ENCODE assay signal across 9 mouse cellular contexts in genomic region chr10:80301256-80302081, GRCm38 (mm10). TPM values are rescaled to one million over a fixed set of nuclear protein-coding genes. Genes with fewer than 3 reads are reported as not detected.
DNase-seq lines count a peak whose midpoint lies in the region; ATAC-seq and TF ChIP-seq lines count a peak whose summit lies in the region.
"Had no signal": no experiment of that assay in that cellular context is flagged by ENCODE, and none has a peak within 500 bp of the region (broad histone marks: within the 10 kb centered on the region; RNA-seq: fewer than 3 reads in every experiment).

No protein-coding gene starts in this region.

- intact Hi-C loops in heart, adult 2 months (cut with DNase I), result no loop called here
- intact Hi-C loops in heart, postnatal 10 days (cut with DNase I), result loop anchor here (10.0 kb wide), 1 partner anchor 233 kb away; the partner anchor contains the start of gene Atp8b3

- H3K9me3 ChIP-seq in hindbrain, embryonic 11.5 days (ENCODE audit: control insufficient read depth, low read length), result no peaks in the 10 kb centered on the region
- H3K9me3 ChIP-seq in midbrain, embryonic 15.5 days, result no peaks in the 10 kb centered on the region
- no peaks in the 10 kb centered on the region for H3K9me3 ChIP-seq in liver, postnatal 0 days (ENCODE audit: low read length)

- TF ChIP-seq EP300 in heart, adult 2 months (IDR thresholded peaks at IDR 0.05; ENCODE audit: insufficient read depth, low read depth, low read length), result no peak
- no peak for TF ChIP-seq EP300 in liver, postnatal 0 days (IDR thresholded peaks at IDR 0.05; ENCODE audit: low read depth)

- ATAC-seq in hindbrain, embryonic 11.5 days (ENCODE audit: low FRiP score), result peak; percentile 6; the same call in 1 of the 2 replicates
- ATAC-seq in midbrain, embryonic 15.5 days (replicated peaks), result no peak
- ATAC-seq in liver, postnatal 0 days, result no peak

- H3K36me3 ChIP-seq in heart, adult 2 months (ENCODE audit: control insufficient read depth, insufficient read depth, low read length), result no peaks in the 10 kb centered on the region
- peaks cover 5% of the 10 kb centered on the region for H3K36me3 ChIP-seq in hindbrain, embryonic 11.5 days (ENCODE audit: control insufficient read depth, insufficient read depth, low read length)
- H3K36me3 ChIP-seq in midbrain, embryonic 15.5 days (replicated peaks), result peaks cover 30% of the 10 kb centered on the region
- no peaks in the 10 kb centered on the region for H3K36me3 ChIP-seq in liver, postnatal 0 days (replicated peaks; ENCODE audit: insufficient read depth, low read length)

- H3K4me2 ChIP-seq in hindbrain, embryonic 11.5 days (replicated peaks; ENCODE audit: low read depth, low read length), result peak overlapping the region; percentile 63
- peak overlapping the region; percentile 98 for H3K4me2 ChIP-seq in midbrain, embryonic 15.5 days
- no peak overlapping the region for H3K4me2 ChIP-seq in liver, postnatal 0 days (ENCODE audit: low read depth, low read length)

- TF ChIP-seq CTCF in heart, adult 2 months (IDR thresholded peaks at IDR 0.05), result no peak
- TF ChIP-seq CTCF in cortical plate, adult 2 months (IDR thresholded peaks at IDR 0.05; ENCODE audit: extremely low read depth, insufficient read depth, low read length), result no peak
- no peak for TF ChIP-seq CTCF in liver, postnatal 0 days (IDR thresholded peaks at IDR 0.05; ENCODE audit: low read depth)

- H3K4me3 ChIP-seq in heart, adult 2 months, result no peak overlapping the region
- H3K4me3 ChIP-seq in cortical plate, adult 2 months (ENCODE audit: insufficient read depth, low read length), result peak overlapping the region; percentile 95
- peak overlapping the region; percentile 66 for H3K4me3 ChIP-seq in hindbrain, embryonic 11.5 days (ENCODE audit: low read depth, low read length)
- H3K4me3 ChIP-seq in midbrain, embryonic 15.5 days, result peak overlapping the region; percentile 67
- no peak overlapping the region for H3K4me3 ChIP-seq in liver, postnatal 0 days (ENCODE audit: low read depth, low read length)

- peaks cover 5% of the 10 kb centered on the region for H3K4me1 ChIP-seq in heart, adult 2 months (ENCODE audit: control insufficient read depth, insufficient read depth, low read length)
- peaks cover 15% of the 10 kb centered on the region for H3K4me1 ChIP-seq in cortical plate, adult 2 months (ENCODE audit: control insufficient read depth, insufficient read depth, low read length)
- H3K4me1 ChIP-seq in hindbrain, embryonic 11.5 days (replicated peaks; ENCODE audit: control insufficient read depth, insufficient read depth, low read length), result peaks cover 24% of the 10 kb centered on the region
- H3K4me1 ChIP-seq in midbrain, embryonic 15.5 days, result peaks cover 68% of the 10 kb centered on the region
- peaks cover 10% of the 10 kb centered on the region; the same call in 1 of the 2 replicates for H3K4me1 ChIP-seq in liver, postnatal 0 days (ENCODE audit: insufficient read depth)

- H3K27ac ChIP-seq in heart, adult 2 months, result peak overlapping the region; percentile 54
- H3K27ac ChIP-seq in cortical plate, adult 2 months (ENCODE audit: insufficient read depth, low read length), result peak overlapping the region; percentile 78; the same call in 1 of the 2 replicates
- H3K27ac ChIP-seq in hindbrain, embryonic 11.5 days (ENCODE audit: low read depth, low read length), result peak overlapping the region; percentile 96
- H3K27ac ChIP-seq in midbrain, embryonic 15.5 days, result peak overlapping the region; percentile 98
- no peak overlapping the region for H3K27ac ChIP-seq in liver, postnatal 0 days (ENCODE audit: low read depth)

- no peak for DNase-seq in heart, adult 2 months
- no peak for DNase-seq in heart, postnatal 10 days
- no peak for DNase-seq in hindbrain, embryonic 11.5 days (ENCODE audit: low spot score)
- no peak for DNase-seq in urinary bladder, postnatal 10 days (ENCODE audit: low spot score)
- DNase-seq in adrenal gland, postnatal 14 days, result no peak
- DNase-seq in liver, postnatal 0 days, result no peak

- WGBS in heart, adult 2 months, result 73% methylated on average over 9 of the region's 10 CpGs
- 69% methylated on average over 10 of the region's 10 CpGs for WGBS in hindbrain, embryonic 11.5 days
- WGBS in midbrain, embryonic 15.5 days, result 53% methylated on average over 10 of the region's 10 CpGs
- WGBS in liver, postnatal 0 days (ENCODE audit: insufficient replicate concordance), result 72% methylated on average over 10 of the region's 10 CpGs

- H3K27me3 ChIP-seq in heart, adult 2 months (ENCODE audit: control insufficient read depth, insufficient read depth, low read length), result peaks cover 3% of the 10 kb centered on the region; the same call in 1 of the 2 replicates
- peaks cover 5% of the 10 kb centered on the region; the same call in 1 of the 2 replicates for H3K27me3 ChIP-seq in hindbrain, embryonic 11.5 days (ENCODE audit: control insufficient read depth, insufficient read depth, low read length)
- no peaks in the 10 kb centered on the region for H3K27me3 ChIP-seq in midbrain, embryonic 15.5 days (replicated peaks)
- peaks cover 83% of the 10 kb centered on the region for H3K27me3 ChIP-seq in liver, postnatal 0 days (ENCODE audit: insufficient read depth, low read length)

- TF ChIP-seq POLR2A in heart, adult 2 months (IDR thresholded peaks at IDR 0.05; ENCODE audit: insufficient read depth, low read depth, low read length), result no peak
- no peak for TF ChIP-seq POLR2A in cortical plate, adult 2 months (IDR thresholded peaks at IDR 0.05; ENCODE audit: extremely low read depth, insufficient read depth, low read length)

- H3K79me2 ChIP-seq in heart, adult 2 months (replicated peaks; ENCODE audit: control insufficient read depth, insufficient read depth, low read length), result no peaks in the 10 kb centered on the region

- H3K9ac ChIP-seq in heart, adult 2 months (ENCODE audit: low read depth, low read length), result no peak overlapping the region
- H3K9ac ChIP-seq in hindbrain, embryonic 11.5 days (ENCODE audit: low read depth, low read length), result peak overlapping the region; percentile 97
- peak overlapping the region; percentile 92 for H3K9ac ChIP-seq in midbrain, embryonic 15.5 days
- H3K9ac ChIP-seq in liver, postnatal 0 days (replicated peaks), result no peak overlapping the region
- H3K9ac ChIP-seq: lung, embryonic 14.5 days had no signal

RNA-seq across cellular contexts. Expression of gene Apc2, which starts 5.7 kb away (rescaled TPM):
- total RNA-seq in heart, adult 2 months (2021), result 1 to 10 TPM; 2.3 to 2.6 TPM
- 2.4 and 2.7 TPM in 2 replicates for polyA plus RNA-seq in heart, adult 2 months (2012; rRNA removed)
- 1 to 10 TPM; 4.7 to 5.0 TPM for total RNA-seq in heart, postnatal 10 days (2021)
- 54.9 and 55.2 TPM in 2 replicates for polyA plus RNA-seq in cortical plate, adult 2 months (2012; rRNA removed)
- 74.4 and 101 TPM in 2 replicates for polyA plus RNA-seq in hindbrain, embryonic 11.5 days (2014; fragmentation: Nextera tagmentation; extraction: Ambion mirVana)
- polyA plus RNA-seq in midbrain, embryonic 15.5 days (2015; fragmentation: Nextera tagmentation; extraction: Ambion mirVana), result 223 and 247 TPM in 2 replicates
- total RNA-seq in adrenal gland, postnatal 14 days (2021), result 1.5 and 4.4 TPM in 2 replicates
- 0.05 and 0.20 TPM in 2 replicates for polyA plus RNA-seq in liver, postnatal 0 days (2015; fragmentation: Nextera tagmentation; extraction: Ambion mirVana)

RNA-seq across cellular contexts. Expression of gene Rps15, which starts 9.2 kb away (rescaled TPM):
- 100 to 1,000 TPM; 748 to 861 TPM for total RNA-seq in heart, adult 2 months (2021)
- polyA plus RNA-seq in heart, adult 2 months (2012; rRNA removed), result 880 and 1,041 TPM in 2 replicates
- total RNA-seq in heart, postnatal 10 days (2021), result 100 to 1,000 TPM; 859 to 871 TPM
- polyA plus RNA-seq in cortical plate, adult 2 months (2012; rRNA removed), result 2,242 and 2,263 TPM in 2 replicates
- polyA plus RNA-seq in hindbrain, embryonic 11.5 days (2014; fragmentation: Nextera tagmentation; extraction: Ambion mirVana), result 798 TPM in 2 replicates
- polyA plus RNA-seq in midbrain, embryonic 15.5 days (2015; fragmentation: Nextera tagmentation; extraction: Ambion mirVana), result 516 and 528 TPM in 2 replicates
- total RNA-seq in adrenal gland, postnatal 14 days (2021), result 1,072 and 1,285 TPM in 2 replicates
- polyA plus RNA-seq in liver, postnatal 0 days (2015; fragmentation: Nextera tagmentation; extraction: Ambion mirVana), result 453 and 466 TPM in 2 replicates

RNA-seq across cellular contexts. Expression of gene 2310011J03Rik, which starts 18.9 kb away (rescaled TPM):
- 10 to 100 TPM; 13.3 to 14.5 TPM for total RNA-seq in heart, adult 2 months (2021)
- polyA plus RNA-seq in heart, adult 2 months (2012; rRNA removed), result 27.3 and 28.9 TPM in 2 replicates
- 10 to 100 TPM; 15.3 to 17.9 TPM for total RNA-seq in heart, postnatal 10 days (2021)
- 51.9 and 52.3 TPM in 2 replicates for polyA plus RNA-seq in cortical plate, adult 2 months (2012; rRNA removed)
- polyA plus RNA-seq in hindbrain, embryonic 11.5 days (2014; fragmentation: Nextera tagmentation; extraction: Ambion mirVana), result 32.9 and 34.9 TPM in 2 replicates
- 25.4 and 28.0 TPM in 2 replicates for polyA plus RNA-seq in midbrain, embryonic 15.5 days (2015; fragmentation: Nextera tagmentation; extraction: Ambion mirVana)
- 26.9 and 27.9 TPM in 2 replicates for total RNA-seq in adrenal gland, postnatal 14 days (2021)
- 25.5 and 27.4 TPM in 2 replicates for polyA plus RNA-seq in liver, postnatal 0 days (2015; fragmentation: Nextera tagmentation; extraction: Ambion mirVana)

RNA-seq across cellular contexts. Expression of gene Pcsk4, which starts 27.8 kb away (rescaled TPM):
- total RNA-seq in heart, adult 2 months (2021), result 1 to 10 TPM; 1.4 to 1.8 TPM
- 4.5 and 4.9 TPM in 2 replicates for polyA plus RNA-seq in heart, adult 2 months (2012; rRNA removed)
- total RNA-seq in heart, postnatal 10 days (2021), result 1 to 10 TPM; 1.7 to 1.8 TPM
- polyA plus RNA-seq in cortical plate, adult 2 months (2012; rRNA removed), result 13.1 and 13.9 TPM in 2 replicates
- polyA plus RNA-seq in hindbrain, embryonic 11.5 days (2014; fragmentation: Nextera tagmentation; extraction: Ambion mirVana), result 1.1 and 1.8 TPM in 2 replicates
- 4.4 and 5.8 TPM in 2 replicates for polyA plus RNA-seq in midbrain, embryonic 15.5 days (2015; fragmentation: Nextera tagmentation; extraction: Ambion mirVana)
- total RNA-seq in adrenal gland, postnatal 14 days (2021), result 3.9 and 4.7 TPM in 2 replicates
- 5.6 TPM in 2 replicates for polyA plus RNA-seq in liver, postnatal 0 days (2015; fragmentation: Nextera tagmentation; extraction: Ambion mirVana)

RNA-seq across cellular contexts. Expression of gene Reep6, which starts 28.3 kb away (rescaled TPM):
- 1 to 10 TPM; 2.8 to 3.6 TPM for total RNA-seq in heart, adult 2 months (2021)
- polyA plus RNA-seq in heart, adult 2 months (2012; rRNA removed), result 2.9 and 4.1 TPM in 2 replicates
- total RNA-seq in heart, postnatal 10 days (2021), result 1 to 10 TPM; 2.2 to 2.4 TPM
- 5.7 and 6.3 TPM in 2 replicates for polyA plus RNA-seq in cortical plate, adult 2 months (2012; rRNA removed)
- 3.7 and 3.8 TPM in 2 replicates for polyA plus RNA-seq in hindbrain, embryonic 11.5 days (2014; fragmentation: Nextera tagmentation; extraction: Ambion mirVana)
- polyA plus RNA-seq in midbrain, embryonic 15.5 days (2015; fragmentation: Nextera tagmentation; extraction: Ambion mirVana), result 5.5 TPM in 2 replicates
- total RNA-seq in adrenal gland, postnatal 14 days (2021), result 16.0 and 45.2 TPM in 2 replicates
- 167 and 174 TPM in 2 replicates for polyA plus RNA-seq in liver, postnatal 0 days (2015; fragmentation: Nextera tagmentation; extraction: Ambion mirVana)

Comparison
In these comparisons a context has a peak if more than half of its experiments do, and no peak if none do; other contexts are left out.
1. H3K4me3 ChIP-seq: peak in cortical plate, adult 2 months (single experiment), hindbrain, embryonic 11.5 days (single experiment) and midbrain, embryonic 15.5 days (single experiment); none in heart, adult 2 months (single experiment) and liver, postnatal 0 days (single experiment).
2. H3K9ac ChIP-seq: peak in hindbrain, embryonic 11.5 days (single experiment) and midbrain, embryonic 15.5 days (single experiment); none in heart, adult 2 months (single experiment) and liver, postnatal 0 days (single experiment).
3. RNA of gene Apc2, which starts 5.7 kb away (polyA plus RNA-seq): 223 to 247 TPM in midbrain, embryonic 15.5 days, 74.4 to 101 TPM in hindbrain, embryonic 11.5 days and 54.9 to 55.2 TPM in cortical plate, adult 2 months; 2.4 to 2.7 TPM in heart, adult 2 months and 0.05 to 0.20 TPM in liver, postnatal 0 days; every median in the first group is over 10 times any median in the second.